Mouse (Mus musculus) R1 (cell line): ENCODE data around the gene Actr2.

Experiments used
- DNase-seq: peaks from one replicate; pipeline ENCODE4 v3.0.0-alpha.2; 2018; ENCODE audit warnings: low read depth, low spot score

Gene Actr2

DNA sequence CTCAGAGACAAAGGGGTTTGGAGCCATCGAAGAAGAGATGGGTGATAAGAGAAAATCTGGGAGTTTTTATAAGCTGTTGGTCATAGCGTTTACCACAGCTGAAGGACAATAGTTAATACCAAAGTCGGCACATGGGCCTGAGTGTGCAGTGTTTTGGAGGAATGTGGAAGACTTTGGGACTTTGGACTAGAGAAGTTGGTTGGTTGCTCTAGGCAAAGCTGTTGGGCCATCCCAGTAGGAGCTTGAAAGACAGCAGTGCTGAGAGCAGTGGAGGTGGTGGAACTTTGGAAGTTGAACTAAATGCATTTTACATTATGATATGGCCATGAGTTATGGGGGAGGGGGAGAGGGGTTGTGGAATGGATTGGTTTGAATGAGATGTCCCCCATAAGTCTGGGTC, 99.3 kb downstream of the Actr2 start:
- DNase-seq, result no peak
